Mouse (Mus musculus) thymus, adult 2 months (tissue): ENCODE results near the gene Nlrx1. TPM values are rescaled to one million over a fixed set of nuclear protein-coding genes. Genes with fewer than 3 reads are reported as not detected.

ENCODE experiments used
- DNase-seq: peaks from one replicate; pipeline ENCODE4 v3.0.0; 2021
- H3K27ac ChIP-seq: fragments of 200-500 bp; 2 replicates; pipeline ENCODE4 v1.5.1; 2012; ENCODE audit warnings: low read length, control low read depth; ENCODE audit not compliant: control insufficient read depth, insufficient read depth
- H3K27me3 ChIP-seq: fragments of 200-500 bp; 2 replicates; pipeline ENCODE4 v1.6.1; 2012; ENCODE audit warnings: mild to moderate bottlenecking, low read length, moderate library complexity, mixed read lengths; ENCODE audit not compliant: control insufficient read depth, insufficient read depth
- H3K36me3 ChIP-seq: fragments of 200-500 bp; 2 replicates; pipeline ENCODE4 v1.6.1; 2012; ENCODE audit warnings: mild to moderate bottlenecking, low read length, moderate library complexity; ENCODE audit not compliant: control insufficient read depth, insufficient read depth
- H3K4me1 ChIP-seq: fragments of 200-500 bp; replicated peaks from 2 replicates; pipeline ENCODE4 v1.6.1; 2012; ENCODE audit warnings: low read length; ENCODE audit not compliant: control insufficient read depth, insufficient read depth
- H3K4me3 ChIP-seq: fragments of 200-500 bp; 2 replicates; pipeline ENCODE4 v1.5.1; 2012; ENCODE audit warnings: mild to moderate bottlenecking, low read length, control low read depth, moderate library complexity; ENCODE audit not compliant: control insufficient read depth, insufficient read depth
- CTCF ChIP-seq: fragments of 200-500 bp; IDR thresholded peaks from 2 replicates; pipeline ENCODE4 v1.5.1; 2012; ENCODE audit warnings: mild to moderate bottlenecking, control low read depth, low read length, moderate library complexity, borderline replicate concordance; ENCODE audit not compliant: control insufficient read depth, poor library complexity, insufficient read depth; ENCODE audit errors: extremely low read depth
- POLR2A ChIP-seq: fragments of 200-500 bp; IDR thresholded peaks from 2 replicates; pipeline ENCODE4 v1.6.1; 2012; ENCODE audit warnings: mild to moderate bottlenecking, low read length, control low read depth, moderate library complexity; ENCODE audit not compliant: control insufficient read depth, poor library complexity, insufficient read depth; ENCODE audit errors: extremely low read depth
- WGBS: fragments of 180-500 bp; shearing (Covaris S2); methylation state at CpG from one replicate; pipeline ENCODE4 v1.1.7; 2018; 5-methylcytosine and 5-hydroxymethylcytosine counted together
- polyA plus RNA-seq: library from polyadenylated mRNA; depleted of rRNA; stranded (reverse); fragments of >200 nt; gene quantifications from 2 replicates; pipeline ENCODE4 v1.2.3, GENCODE M21; 2012

Nlrx1 gene
- polyA plus RNA-seq, 1 experiment, result 13.4 TPM

DNA sequence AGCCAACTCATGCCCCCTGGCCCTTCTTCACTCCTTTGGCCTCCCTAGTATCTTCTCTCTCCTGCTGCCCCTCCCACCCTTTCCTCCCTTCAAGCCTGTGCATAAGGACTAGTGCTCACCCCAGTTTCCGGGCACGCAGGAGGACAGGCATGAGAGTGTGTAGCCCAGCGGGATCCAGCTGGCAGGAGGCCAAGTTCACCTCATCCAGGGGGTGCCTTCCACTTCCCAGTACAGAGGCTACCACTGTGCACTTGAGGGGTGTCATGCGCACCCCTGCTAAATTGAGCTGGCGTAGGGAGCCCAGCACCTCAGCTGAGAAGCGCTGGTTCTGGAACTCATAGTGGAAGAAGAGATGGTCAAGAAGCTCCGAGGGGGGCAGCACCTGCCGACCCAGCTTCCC lies 12.2 kb downstream of the Nlrx1 start:
- TF ChIP-seq CTCF (no peak), POLR2A (no peak)
- H3K4me3 ChIP-seq, result no peak overlapping the region
- H3K36me3 ChIP-seq, result no peaks in the 10 kb centered on the region
- WGBS, result 98% methylated on average over 8 of the region's 8 CpGs
- DNase-seq, result no peak
- peaks cover 27% of the 10 kb centered on the region for H3K4me1 ChIP-seq
- H3K27me3 ChIP-seq, result no peaks in the 10 kb centered on the region
- no peak overlapping the region for H3K27ac ChIP-seq

DNA sequence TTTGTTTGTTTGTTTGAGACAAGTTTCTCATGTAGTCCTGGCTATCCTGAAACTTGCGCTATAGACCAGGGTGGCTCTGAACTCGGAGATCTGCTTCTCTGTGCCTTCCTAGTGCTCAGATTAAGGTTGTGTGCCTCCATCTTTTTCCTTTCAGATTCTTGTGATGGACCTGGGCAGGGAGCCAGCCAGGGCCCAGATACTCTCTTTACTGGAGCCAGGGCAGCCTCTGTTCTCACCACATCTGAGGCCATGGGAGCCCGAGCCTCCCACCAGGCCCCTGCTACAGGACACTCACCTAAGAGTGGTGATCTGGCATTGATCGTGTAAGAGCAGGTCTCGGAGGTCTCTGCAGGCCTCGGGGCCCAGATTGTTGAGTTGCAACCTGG lies 13.3 kb downstream of the Nlrx1 start:
- H3K4me3 ChIP-seq, result no peak overlapping the region
- peaks cover 31% of the 10 kb centered on the region for H3K4me1 ChIP-seq
- no peak for TF ChIP-seq POLR2A
- no peak for TF ChIP-seq CTCF
- H3K27me3 ChIP-seq, result no peaks in the 10 kb centered on the region
- WGBS, result 93% methylated on average over 6 of the region's 6 CpGs
- H3K27ac ChIP-seq, result no peak overlapping the region
- no peak for DNase-seq
- H3K36me3 ChIP-seq, result no peaks in the 10 kb centered on the region

- 88% methylated on average over 5 of the region's 5 CpGs for WGBS
- Histone ChIP-seq H3K27ac (no peak overlapping the region), H3K4me1 (peaks cover 36% of the 10 kb centered on the region), H3K4me3 (no peak overlapping the region), H3K27me3 (no peaks in the 10 kb centered on the region), H3K36me3 (no peaks in the 10 kb centered on the region)
- TF ChIP-seq POLR2A (no peak), CTCF (no peak)
- no peak for DNase-seq
Observed at GRCm38 (mm10) chr9:44254508-44255135, 13.8 kb downstream of the Nlrx1 start.

- no peak overlapping the region for H3K4me3 ChIP-seq
- 74% methylated on average over 6 of the region's 6 CpGs for WGBS
Observed at GRCm38 (mm10) chr9:44253441-44253840, 15.0 kb downstream of the Nlrx1 start.

GRCm38 (mm10) chr9:44251314-44251713 lies 17.1 kb downstream of the Nlrx1 start, which contains the start of gene Pdzd3:
TSS of gene Pdzd3 (minus strand) at chr9:44251471.
- Histone ChIP-seq H3K27ac (no peak within 1 kb of the TSS), H3K27me3 (no peaks in the 10 kb centered on the region), H3K4me1 (peaks cover 45% of the 10 kb centered on the region), H3K36me3 (no peaks in the 10 kb centered on the region), H3K4me3 (no peak within 1 kb of the TSS)
- DNase-seq, result no peak
- WGBS, result 95% methylated on average over 10 of the region's 10 CpGs
- no peak for TF ChIP-seq POLR2A
- TF ChIP-seq CTCF, result no peak

More at GRCm38 (mm10) chr9:44253441-44253840, 15.0 kb downstream of the Nlrx1 start:
- Histone ChIP-seq H3K27ac (no peak overlapping the region), H3K4me1 (peaks cover 38% of the 10 kb centered on the region), H3K36me3 (no peaks in the 10 kb centered on the region), H3K27me3 (no peaks in the 10 kb centered on the region)
- peak; percentile 63 for DNase-seq
- TF ChIP-seq CTCF (no peak), POLR2A (no peak)

GRCm38 (mm10) chr9:44250445-44250844 lies 18.0 kb downstream of the Nlrx1 start:
- no peak for TF ChIP-seq POLR2A
- no peak for TF ChIP-seq CTCF
- Histone ChIP-seq H3K27ac (no peak overlapping the region), H3K4me3 (no peak overlapping the region), H3K36me3 (no peaks in the 10 kb centered on the region), H3K27me3 (no peaks in the 10 kb centered on the region), H3K4me1 (peaks cover 41% of the 10 kb centered on the region)
- no peak for DNase-seq
- 72% methylated on average over 4 of the region's 4 CpGs for WGBS
